Mouse (Mus musculus): Measurements from ENCODE around the gene Ints5. TPM values are rescaled to one million over a fixed set of nuclear protein-coding genes. Genes with fewer than 3 reads are reported as not detected.

Ints5 gene
- total RNA-seq, 2 experiments from 2014 or later, result 22.4 to 25.3 TPM

DNA sequence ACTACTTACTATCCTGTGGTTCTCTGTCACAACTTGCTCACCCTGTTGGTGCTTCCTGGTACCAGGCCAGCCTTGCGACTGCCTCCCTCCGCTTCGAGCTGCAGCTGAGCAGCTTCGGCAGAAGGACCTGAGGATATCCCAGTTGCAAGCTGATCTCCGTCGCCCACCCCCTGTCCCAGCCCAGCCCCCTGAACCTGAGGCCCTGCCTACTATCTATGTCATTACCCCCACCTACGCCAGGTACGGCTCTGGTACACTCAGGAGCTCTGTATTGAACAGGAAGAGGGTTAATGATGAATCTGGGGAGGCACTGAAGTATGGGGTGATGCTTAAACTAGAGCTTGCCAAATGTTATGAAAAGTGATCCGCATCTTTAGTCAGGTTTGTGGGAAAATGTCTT, 28.9 kb downstream of the Ints5 start:
- intact Hi-C loops (cut with DNase I), result no loop called here
- no peak for DNase-seq (ENCODE audit: low spot score in 2 of 2)

DNA sequence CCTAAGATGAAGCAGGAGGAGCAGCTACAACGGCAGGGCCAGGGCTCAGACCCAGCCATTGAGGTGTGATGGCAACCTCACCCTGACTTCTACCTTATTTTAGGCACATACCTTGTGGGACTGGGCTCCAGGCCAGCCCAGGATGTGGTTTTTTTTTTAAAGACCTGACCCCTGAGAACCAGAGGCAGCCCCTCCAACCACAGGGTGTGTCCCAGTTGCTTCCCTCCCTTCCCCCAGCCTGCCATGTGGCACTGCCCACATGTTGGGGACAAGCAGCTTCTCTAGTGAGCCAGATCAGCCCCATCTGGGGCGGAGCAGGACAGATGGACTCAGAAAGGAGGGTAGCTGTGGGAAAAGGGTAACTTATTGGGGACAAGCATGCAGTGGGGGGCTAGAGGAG, 34.0 kb downstream of the Ints5 start:
- DNase-seq (ENCODE audit: low spot score in 2 of 2), result no peak
- intact Hi-C loops (cut with DNase I), result no loop called here

DNA sequence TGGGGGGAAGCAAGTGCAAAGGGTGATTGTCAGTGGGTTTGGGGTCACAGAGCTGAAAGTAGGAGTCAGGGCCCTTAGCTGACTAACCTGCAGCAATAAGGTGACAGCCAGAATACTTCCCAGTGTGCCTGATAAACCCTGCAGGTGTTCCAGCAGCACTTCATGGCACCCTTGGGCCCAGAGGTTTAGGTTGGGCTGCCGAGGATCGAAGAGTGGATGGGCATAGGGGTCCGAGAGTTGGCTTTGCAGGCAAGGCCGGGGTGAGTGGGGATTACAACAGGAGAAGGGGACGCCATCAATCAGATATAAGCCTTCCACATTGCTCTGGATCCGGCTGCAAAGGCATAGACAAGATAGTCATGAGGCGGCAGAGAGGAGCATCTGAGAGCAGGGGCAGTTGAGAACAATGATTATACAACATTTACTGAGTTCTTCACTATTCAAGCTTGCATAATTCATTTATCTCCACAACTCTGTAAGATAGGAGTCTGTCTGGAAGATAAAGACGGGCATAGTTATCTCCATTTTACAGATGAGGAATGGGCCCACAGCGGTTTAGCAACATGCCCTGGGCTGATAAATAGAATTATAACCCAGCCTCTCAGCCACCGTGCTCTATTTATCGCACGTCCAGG, 35.2 kb downstream of the Ints5 start:
- intact Hi-C loops (cut with DNase I), result no loop called here

DNA sequence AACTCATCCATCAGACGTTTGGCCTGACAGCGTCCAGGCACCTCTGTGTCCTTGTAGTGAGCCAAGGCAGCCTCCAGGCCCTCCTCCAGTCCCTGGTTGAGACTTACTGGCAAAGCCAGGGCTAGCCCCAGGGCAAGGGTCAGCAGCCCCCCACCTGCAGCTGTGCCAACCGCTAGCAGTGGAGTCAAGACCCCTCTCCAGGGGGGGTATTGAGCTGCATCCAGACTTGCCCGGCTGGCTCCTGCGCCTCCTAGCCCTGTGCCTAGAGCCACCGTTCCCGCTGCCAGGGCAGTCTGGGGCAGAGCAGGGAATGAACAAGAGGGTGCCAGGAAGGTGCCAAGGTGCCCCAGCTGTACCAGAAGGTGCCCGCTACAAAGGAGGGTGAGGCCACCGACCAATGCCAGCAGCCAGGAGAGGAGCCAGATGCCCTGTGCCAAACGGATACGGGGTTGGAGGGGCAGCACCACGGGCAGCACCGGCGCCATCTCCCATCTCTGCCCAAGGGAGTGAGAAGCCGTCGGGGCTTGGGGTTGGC, 36.0 kb downstream of the Ints5 start:
- DNase-seq (ENCODE audit: low spot score in 2 of 2), result no peak
- intact Hi-C loops (cut with DNase I), result no loop called here

More for the DNA sequence above, 35.2 kb downstream of the Ints5 start:
- DNase-seq (ENCODE audit: low spot score in 2 of 2), result no peak

DNA sequence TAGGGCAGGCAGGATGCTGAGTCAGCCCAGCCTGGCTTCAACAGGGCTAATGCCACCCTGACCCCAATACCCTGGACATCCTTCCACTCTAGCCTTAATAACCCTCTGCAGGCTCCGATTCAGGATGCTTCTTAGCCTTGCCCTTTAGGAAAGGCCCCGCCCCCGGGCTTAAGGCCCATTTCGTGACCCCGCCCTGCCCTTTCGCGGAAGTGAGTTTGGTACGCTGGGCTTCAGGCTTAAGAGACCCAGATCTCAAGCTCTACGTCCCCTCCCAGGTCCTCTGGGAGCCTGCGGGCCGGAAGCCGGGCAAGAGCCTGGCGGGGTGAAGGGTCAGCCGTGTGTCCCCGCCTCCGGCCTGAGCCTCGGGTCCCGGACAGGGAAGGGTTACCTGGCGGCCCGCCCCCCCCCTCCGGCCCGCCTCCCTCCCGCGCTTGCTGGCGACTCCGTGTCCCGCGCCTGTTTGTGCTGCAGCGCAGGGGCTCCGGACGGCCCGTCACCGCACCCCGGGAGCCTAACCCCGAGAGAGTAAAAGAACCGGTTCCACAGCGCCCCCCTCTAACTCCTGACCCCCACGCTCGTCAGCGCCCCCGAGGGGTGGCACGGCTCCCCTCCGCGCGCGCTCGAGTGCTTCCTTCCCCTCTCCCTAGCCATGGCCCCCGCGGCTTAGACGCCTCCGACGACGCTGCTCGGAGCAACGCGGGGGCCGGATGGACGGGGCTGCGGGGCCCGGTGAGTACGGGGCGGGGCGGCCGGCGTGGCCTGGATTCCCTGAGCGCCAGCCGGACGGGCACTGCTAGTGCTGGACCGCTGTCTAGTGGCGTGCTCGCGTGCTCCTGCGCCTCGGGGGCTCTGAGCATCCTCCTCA, 36.7 kb downstream of the Ints5 start, which contains the start of the genes Rom1 and Eml3:
Gene Rom1, minus strand, starts transcription at position 133 of the 865 bp plus-strand sequence.
Gene Eml3, plus strand, starts transcription at position 329 of the 865 bp plus-strand sequence.
- intact Hi-C loops (cut with DNase I), result no loop called here
- DNase-seq (ENCODE audit: low spot score in 2 of 2), result peak; percentile 50 to 56

DNA sequence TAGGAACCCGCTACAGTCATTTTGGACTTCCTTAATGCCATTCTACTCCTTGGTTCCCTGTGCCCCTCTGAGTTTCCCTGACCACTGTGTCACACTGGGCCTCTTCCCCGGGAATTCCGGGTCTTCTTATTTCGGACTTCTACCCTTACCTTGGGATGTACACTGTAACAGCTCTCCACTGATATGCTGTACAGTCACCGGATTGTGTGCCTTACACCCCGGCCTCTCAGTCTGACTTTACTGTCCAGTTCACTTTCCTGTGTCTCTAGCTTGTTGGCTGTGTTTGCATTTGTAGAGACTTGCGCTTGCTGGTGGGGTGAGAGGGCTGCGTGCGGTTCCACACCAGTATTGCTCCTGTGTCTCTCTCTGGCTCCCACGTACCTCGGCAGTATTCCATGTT, 37.3 kb downstream of the Ints5 start:
- intact Hi-C loops (cut with DNase I), result no loop called here
- DNase-seq (ENCODE audit: low spot score in 2 of 2), result no peak

DNA sequence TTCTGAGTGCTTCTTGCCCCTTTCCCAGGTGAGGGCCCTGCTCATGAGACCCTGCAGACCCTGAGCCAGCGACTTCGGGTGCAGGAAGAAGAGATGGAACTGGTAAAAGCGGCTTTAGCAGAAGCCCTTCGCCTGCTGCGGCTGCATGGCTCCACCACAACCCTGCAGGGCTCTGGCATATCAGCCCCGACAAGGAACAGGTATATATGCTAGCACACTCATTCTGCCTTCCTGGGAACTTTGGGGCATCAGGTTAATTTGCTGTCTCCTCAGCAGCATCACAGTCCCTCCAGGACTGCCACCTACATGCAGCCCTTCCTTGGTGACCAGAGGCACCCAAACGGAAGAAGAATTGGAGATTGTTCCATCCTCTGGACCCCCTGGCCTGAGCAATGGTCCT, 38.0 kb downstream of the Ints5 start:
- no peak for DNase-seq (ENCODE audit: low spot score in 2 of 2)
- intact Hi-C loops (cut with DNase I), result no loop called here

DNA sequence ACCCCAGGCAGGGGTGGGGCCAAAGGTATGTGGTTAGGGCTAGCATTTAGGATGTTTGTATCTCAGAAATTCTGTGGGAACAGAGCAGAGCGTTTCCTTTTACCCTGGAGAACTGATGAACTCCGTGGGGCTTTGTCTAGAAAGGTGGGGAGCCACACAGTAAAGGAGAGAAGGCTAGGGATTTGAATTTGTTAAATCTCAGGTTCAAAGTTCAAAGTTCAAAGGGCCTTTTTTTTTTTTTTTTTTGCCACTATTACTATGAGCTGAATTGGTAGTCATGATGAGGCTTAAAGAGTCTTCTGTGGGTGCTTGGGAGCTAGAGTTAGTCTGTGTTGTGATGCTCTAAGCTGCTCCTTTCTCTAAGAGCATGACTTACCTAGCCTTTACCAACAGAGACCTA, 43.9 kb downstream of the Ints5 start:
- intact Hi-C loops (cut with DNase I), result no loop called here

DNA sequence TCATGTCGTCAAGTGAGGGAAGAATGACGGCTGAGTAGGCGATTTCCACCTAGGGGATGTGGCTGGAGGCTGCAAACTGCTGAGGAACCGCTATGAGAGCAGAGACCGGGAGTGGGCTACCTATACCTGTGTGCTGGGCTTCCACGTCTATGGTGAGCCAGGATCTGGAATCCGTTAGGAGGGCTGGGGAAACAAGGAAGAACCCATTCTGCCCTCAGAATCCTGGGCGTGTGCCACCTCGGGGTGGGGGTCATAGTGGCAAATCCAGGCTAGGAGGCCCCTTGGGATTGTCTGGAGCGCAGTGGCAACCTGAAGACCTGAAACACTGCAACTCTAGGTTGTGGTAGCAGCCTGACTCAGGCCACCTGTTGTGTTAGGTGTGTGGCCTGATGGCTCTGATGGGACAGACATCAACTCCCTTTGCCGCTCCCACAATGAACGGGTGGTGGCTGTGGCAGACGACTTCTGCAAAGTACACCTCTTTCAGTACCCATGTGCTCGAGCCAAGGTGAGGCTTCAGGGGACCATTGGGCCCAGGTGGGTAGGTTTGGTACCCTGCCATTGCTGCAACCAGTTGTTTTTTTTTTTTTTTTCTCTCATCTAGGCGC, 47.8 kb downstream of the Ints5 start:
- no peak for DNase-seq (ENCODE audit: low spot score in 2 of 2)
- intact Hi-C loops (cut with DNase I), result loop anchor here (5.0 kb wide), 1 partner anchor 53 kb away; the partner anchor contains the start of genes 1810009A15Rik and Gm49416

More for the DNA sequence above, 43.9 kb downstream of the Ints5 start:
- DNase-seq (ENCODE audit: low spot score in 2 of 2), result no peak

DNA sequence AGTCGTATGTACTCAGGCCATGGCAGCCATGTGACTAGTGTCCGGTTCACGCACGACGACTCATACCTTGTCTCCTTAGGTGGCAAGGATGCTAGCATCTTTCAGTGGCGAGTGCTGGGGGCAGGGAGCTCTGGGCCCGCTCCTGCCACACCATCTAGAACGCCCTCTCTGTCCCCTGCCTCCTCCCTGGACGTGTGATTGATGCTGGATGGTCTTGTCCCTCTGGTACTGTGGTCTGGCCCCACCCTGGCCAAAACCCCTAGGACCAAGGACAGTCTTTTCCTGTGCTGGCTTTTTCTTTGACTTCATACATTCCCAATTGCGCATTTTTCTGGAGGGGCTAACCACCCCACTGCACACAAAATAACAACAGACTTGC, 48.3 kb downstream of the Ints5 start:
- intact Hi-C loops (cut with DNase I), result loop anchor here (5.0 kb wide), 1 partner anchor 54 kb away; the partner anchor contains the start of genes 1810009A15Rik and Gm49416
- no peak for DNase-seq (ENCODE audit: low spot score in 2 of 2)

DNA sequence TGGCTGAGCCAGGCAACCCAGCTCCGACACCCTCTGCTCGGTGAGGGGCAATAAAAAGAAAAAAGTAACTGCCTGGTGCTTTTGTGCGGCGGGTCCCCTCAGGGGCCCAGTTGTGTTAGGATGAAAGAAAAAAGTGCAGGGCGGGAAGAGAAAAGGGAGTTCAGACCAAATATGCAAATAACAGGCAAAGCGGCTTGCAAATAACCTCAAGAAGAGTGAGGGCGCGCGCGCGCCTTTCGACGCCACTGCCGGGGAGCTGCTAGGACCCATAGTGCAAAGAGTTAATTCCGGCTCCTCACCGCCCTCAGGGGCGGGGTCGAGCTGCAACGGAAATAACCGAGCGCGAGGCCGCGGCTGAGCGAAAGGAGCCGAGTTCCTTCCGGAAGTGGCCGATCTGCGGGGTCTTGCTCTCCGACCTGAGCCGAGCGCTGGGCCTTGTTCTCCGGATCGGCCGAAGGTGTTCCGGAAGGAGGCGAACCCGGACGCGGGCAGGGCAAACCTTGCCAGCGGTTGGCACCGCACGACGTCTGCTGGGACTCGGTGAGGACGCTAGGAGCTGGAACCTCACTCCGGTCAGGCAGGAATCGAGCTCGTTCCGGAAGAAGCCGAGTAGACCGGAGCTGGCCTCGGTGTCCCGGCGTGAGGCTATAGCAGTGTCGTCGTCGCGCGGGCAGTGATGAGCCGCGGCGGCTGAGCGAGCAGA, 48.9 kb downstream of the Ints5 start, which contains the start of gene Mta2:
Gene Mta2, plus strand, starts transcription at position 361 of the 703 bp plus-strand sequence.
- intact Hi-C loops (cut with DNase I), result loop anchor here (5.0 kb wide), 1 partner anchor 54 kb away; the partner anchor contains the start of genes 1810009A15Rik and Gm49416
- DNase-seq (ENCODE audit: low spot score in 2 of 2), result peak; percentile 92 to 94

DNA sequence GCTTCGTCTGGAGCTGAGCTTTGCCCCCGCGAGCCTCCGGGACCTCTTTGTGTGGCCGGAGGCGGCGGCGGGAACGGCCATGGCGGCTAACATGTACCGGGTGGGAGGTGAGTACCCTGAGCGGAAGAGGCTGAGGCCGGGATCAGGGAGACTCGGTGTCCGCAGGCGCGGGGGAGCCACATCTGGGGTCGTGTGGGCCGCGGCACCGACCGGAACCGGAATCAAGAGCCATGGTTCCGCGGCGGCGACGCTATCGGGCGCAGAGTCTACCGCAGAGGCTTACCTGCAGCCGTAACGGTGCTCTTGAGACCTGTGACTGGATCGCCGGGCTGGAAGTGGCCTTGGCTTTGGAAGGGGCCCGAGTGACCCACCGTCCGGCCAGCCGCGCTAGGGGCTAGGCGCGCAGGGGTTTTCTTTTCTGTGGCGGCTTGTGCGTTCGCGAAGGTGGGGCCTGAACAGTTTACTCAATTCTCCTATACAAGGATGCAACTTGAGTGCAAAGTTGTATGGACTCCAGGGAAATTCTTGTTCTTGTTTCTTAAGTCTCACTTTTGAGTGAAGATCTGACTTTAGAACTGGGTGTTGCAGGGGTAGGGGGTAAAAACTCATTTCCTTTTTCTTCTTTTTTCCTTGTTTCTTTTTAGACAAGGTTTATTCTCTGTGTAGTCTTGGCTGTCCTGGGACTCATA, 49.6 kb downstream of the Ints5 start:
- peak in 1 of 2 experiments; percentile 71 for DNase-seq (ENCODE audit: low spot score in 2 of 2)
- intact Hi-C loops (cut with DNase I), result loop anchor here (5.0 kb wide), 1 partner anchor 55 kb away; the partner anchor contains the start of genes 1810009A15Rik and Gm49416

DNA sequence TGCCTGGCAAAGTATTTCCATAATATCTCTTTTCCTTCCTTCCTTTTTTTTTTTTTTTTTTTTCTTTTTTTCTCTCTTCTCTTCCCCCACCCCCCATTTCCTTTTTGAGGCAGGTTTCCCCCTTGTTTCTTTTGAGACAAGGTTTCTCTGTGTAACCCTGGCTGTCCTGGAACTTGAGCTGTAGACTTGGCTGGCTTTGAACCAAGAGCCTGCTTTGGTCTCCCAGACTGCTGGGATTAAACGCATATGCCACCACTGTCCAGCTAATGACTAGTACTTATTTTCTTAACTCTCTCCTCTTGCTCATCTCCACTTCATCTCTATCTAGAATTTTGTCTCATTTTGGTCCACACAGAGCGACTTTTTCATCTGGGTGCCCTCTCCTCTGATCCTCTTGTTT, 50.2 kb downstream of the Ints5 start:
- intact Hi-C loops (cut with DNase I), result loop anchor here (5.0 kb wide), 1 partner anchor 56 kb away; the partner anchor contains the start of genes 1810009A15Rik and Gm49416
- no peak for DNase-seq (ENCODE audit: low spot score in 2 of 2)

DNA sequence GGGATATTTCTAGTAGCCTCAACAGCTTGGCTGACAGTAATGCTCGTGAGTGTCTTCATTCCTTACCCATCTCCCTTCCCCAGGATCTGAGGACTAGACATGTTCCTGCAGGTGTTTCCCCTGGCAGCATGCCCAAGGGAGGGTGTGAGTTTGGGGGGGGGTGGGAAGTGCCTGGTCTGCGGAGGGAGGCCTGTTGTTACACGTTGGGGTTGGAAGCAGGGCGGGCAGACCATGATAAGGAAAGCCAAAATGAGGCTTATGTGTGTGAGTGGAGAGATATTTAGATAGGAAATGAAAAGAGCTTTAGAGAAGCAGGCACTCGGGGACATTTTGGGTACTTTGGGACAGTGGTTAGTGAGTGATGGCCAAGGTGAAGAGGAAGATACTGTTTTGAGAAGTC, 51.3 kb downstream of the Ints5 start:
- intact Hi-C loops (cut with DNase I), result loop anchor here (5.0 kb wide), 1 partner anchor 57 kb away; the partner anchor contains the start of genes 1810009A15Rik and Gm49416
- DNase-seq (ENCODE audit: low spot score in 2 of 2), result no peak

DNA sequence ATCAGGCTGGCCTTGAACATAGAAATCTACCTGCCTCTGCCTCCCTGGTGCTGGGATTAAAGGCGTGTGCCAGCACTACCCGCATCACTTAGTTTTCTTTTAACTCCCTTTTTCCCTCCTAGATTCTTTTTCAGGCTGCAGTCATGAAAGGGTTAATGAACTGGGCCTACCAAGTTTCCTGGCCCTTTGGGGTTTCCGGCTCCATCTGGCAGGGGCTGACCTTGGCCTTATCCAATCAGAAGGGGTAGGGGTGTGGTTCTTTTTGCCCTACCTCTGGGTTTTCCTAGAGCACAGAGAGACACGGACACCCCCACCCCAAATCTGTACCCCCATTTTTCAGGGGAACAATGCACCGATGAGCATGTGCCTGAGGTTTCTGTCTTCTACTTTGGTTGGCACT, 51.9 kb downstream of the Ints5 start:
- DNase-seq (ENCODE audit: low spot score in 2 of 2), result no peak
- intact Hi-C loops (cut with DNase I), result loop anchor here (5.0 kb wide), 1 partner anchor 57 kb away; the partner anchor contains the start of genes 1810009A15Rik and Gm49416

DNA sequence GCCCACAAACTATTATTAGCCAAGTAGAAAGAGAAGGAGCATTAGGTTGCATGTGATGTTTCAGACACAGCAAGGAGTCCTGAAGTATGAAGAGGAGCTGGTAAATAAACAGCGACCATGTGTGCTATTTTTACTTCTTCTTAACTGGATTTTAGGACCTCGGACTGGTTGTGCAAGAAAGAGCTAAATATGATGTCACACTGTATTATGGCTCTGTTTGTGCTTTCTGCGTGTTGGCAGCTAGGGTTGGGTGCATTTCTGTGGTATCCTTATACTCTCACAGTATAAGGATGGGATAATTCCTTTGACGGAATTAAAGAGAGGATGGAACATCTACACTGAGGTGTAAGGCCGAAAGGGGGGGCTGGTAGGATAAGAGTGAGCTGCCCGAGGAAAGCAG, 52.4 kb downstream of the Ints5 start:
- intact Hi-C loops (cut with DNase I), result no loop called here
- no peak for DNase-seq (ENCODE audit: low spot score in 2 of 2)

DNA sequence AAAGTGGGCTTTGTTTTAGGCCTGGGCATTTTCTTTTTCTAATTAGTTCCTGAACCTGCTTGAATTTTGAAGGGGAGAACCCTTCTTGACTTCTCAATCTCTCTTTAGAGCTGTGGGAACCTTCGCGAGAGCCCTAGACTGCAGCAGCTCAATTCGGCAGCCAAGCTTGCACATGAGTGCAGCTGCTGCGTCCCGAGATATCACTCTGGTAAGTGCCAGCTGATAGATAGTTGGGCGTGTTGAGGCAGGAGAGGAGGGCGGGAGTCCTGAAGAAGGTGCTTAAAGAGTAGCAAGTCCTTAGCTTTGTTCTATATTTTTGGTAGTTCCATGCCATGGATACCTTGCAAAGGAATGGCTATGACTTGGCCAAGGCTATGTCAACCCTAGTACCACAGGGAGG, 54.1 kb downstream of the Ints5 start:
- no peak for DNase-seq (ENCODE audit: low spot score in 2 of 2)
- intact Hi-C loops (cut with DNase I), result no loop called here
